Mouse (Mus musculus): ENCODE results near the gene Glrx5. TPM values are rescaled to one million over a fixed set of nuclear protein-coding genes. Genes with fewer than 3 reads are reported as not detected.

The Glrx5 gene
- total RNA-seq, 2 experiments from 2014 or later, result 57.1 to 65.6 TPM

- DNase-seq (ENCODE audit: low spot score in 2 of 2), result no peak
Observed at GRCm38 (mm10) chr12:105066523-105066922, 34.0 kb downstream of the Glrx5 start.

- DNase-seq (ENCODE audit: low spot score in 2 of 2), result no peak
Observed at GRCm38 (mm10) chr12:105068911-105069310, 36.4 kb downstream of the Glrx5 start.

- peak; percentile 24 to 63 for DNase-seq (ENCODE audit: low spot score in 2 of 2)
Observed at GRCm38 (mm10) chr12:105073708-105074107, 41.2 kb downstream of the Glrx5 start.

- no peak for DNase-seq (ENCODE audit: low spot score in 2 of 2)
Observed at GRCm38 (mm10) chr12:105075496-105075895, 43.0 kb downstream of the Glrx5 start.

- no peak for DNase-seq (ENCODE audit: low spot score in 2 of 2)
Observed at GRCm38 (mm10) chr12:105076511-105076910, 44.0 kb downstream of the Glrx5 start.

- no peak for DNase-seq (ENCODE audit: low spot score in 2 of 2)
Observed at GRCm38 (mm10) chr12:105077232-105077631, 44.7 kb downstream of the Glrx5 start.

- DNase-seq (ENCODE audit: low spot score in 2 of 2), result no peak
Observed at GRCm38 (mm10) chr12:105084171-105084570, 51.7 kb downstream of the Glrx5 start.

- no peak for DNase-seq (ENCODE audit: low spot score in 2 of 2)
Observed at GRCm38 (mm10) chr12:105084816-105085215, 52.3 kb downstream of the Glrx5 start.

GRCm38 (mm10) chr12:105085296-105085695, 52.8 kb downstream of the Glrx5 start:
- no peak for DNase-seq (ENCODE audit: low spot score in 2 of 2)

GRCm38 (mm10) chr12:105086781-105087180, 54.3 kb downstream of the Glrx5 start:
- no peak for DNase-seq (ENCODE audit: low spot score in 2 of 2)

- no peak for DNase-seq (ENCODE audit: low spot score in 2 of 2)
Observed at GRCm38 (mm10) chr12:105087353-105087752, 54.9 kb downstream of the Glrx5 start.

GRCm38 (mm10) chr12:105089231-105089630, 56.7 kb downstream of the Glrx5 start:
- DNase-seq (ENCODE audit: low spot score in 2 of 2), result no peak

GRCm38 (mm10) chr12:105091604-105092003, 59.1 kb downstream of the Glrx5 start:
- DNase-seq (ENCODE audit: low spot score in 2 of 2), result no peak

Small RNA genes within 50 kb of the gene (microRNA-seq; reads per million reads assigned to microRNA genes)
- 3.8 to 6.8 reads per million in 2 experiments for gene Mir3069

Other genes starting within 250 kb of the Glrx5 start
- 10 to 100 TPM; 67.8 to 72.5 TPM for gene Clmn, start 167.6 kb upstream of the Glrx5 start, total RNA-seq (2021)
- 1 to 10 TPM; 1.2 to 2.1 TPM for gene Syne3, start 22.9 kb upstream of the Glrx5 start, total RNA-seq (2021)
- gene Tcl1b2, start 113.3 kb downstream of the Glrx5 start, total RNA-seq (2021), result not detected
- gene Tcl1b1, start 127.0 kb downstream of the Glrx5 start, total RNA-seq (2021), result not detected
- gene Tcl1b5, start 143.7 kb downstream of the Glrx5 start, total RNA-seq (2021), result not detected
- not detected for gene Tcl1b3, start 158.4 kb downstream of the Glrx5 start, total RNA-seq (2021)
- gene Tcl1b4, start 169.3 kb downstream of the Glrx5 start, total RNA-seq (2021), result not detected
- gene Tcl1, start 190.1 kb downstream of the Glrx5 start, total RNA-seq (2021), result not detected

Data from layer of hippocampus, postnatal 14 days (tissue).